Mouse (Mus musculus): ENCODE measurements around the gene Dab1.

GRCm38 (mm10) chr4:104368561-104369021, 749.4 kb downstream of the Dab1 start:
- TF ChIP-seq CTCF (IDR thresholded peaks at IDR 0.05; ENCODE audit: low read depth, low read length) (no peak), POLR2A (IDR thresholded peaks at IDR 0.05; ENCODE audit: extremely low read depth, insufficient read depth, low read length) (no peak)
